Mouse (Mus musculus): ENCODE measurements at regions not wholly inside any gene's neighbourhood (a gene's known extent, or its start where the extent isn't known, plus 50 kb on each side); places are given as distances from the start of the nearest gene placed in this dataset.

GRCm38 (mm10) chr4:99354835-99355234, 59.1 kb downstream of the Gm12689 start:
- TF ChIP-seq EP300 (IDR thresholded peaks at IDR 0.05; ENCODE audit: insufficient read depth, low read depth, low read length): no peak
- no peak for TF ChIP-seq CTCF (IDR thresholded peaks at IDR 0.05; ENCODE audit: low read depth, low read length)
- no peak for TF ChIP-seq POLR2A (IDR thresholded peaks at IDR 0.05; ENCODE audit: insufficient read depth, low read length)

Measured in ES-Bruce4 (cell line).